8 mouse cellular contexts compared by ENCODE assay signal in genomic region chr5:64861471-64862199, GRCm38 (mm10). TPM values are rescaled to one million over a fixed set of nuclear protein-coding genes. Genes with fewer than 3 reads are reported as not detected.
DNase-seq lines count a peak whose midpoint lies in the region; ATAC-seq and TF ChIP-seq lines count a peak whose summit lies in the region.

No protein-coding gene starts in this region.

- H3K27ac ChIP-seq in hindbrain, embryonic 10.5 days: 0 out of 2 replicates have a peak overlapping the region, but pooled peaks have one; percentile 2
- no peak overlapping the region for H3K27ac ChIP-seq in hindbrain, embryonic 13.5 days
- H3K27ac ChIP-seq in forebrain, embryonic 16.5 days (ENCODE audit: low read length): peak overlapping the region; percentile 45
- H3K27ac ChIP-seq in lung, embryonic 15.5 days: peak overlapping the region; percentile 87

- no peaks in the 10 kb centered on the region for H3K36me3 ChIP-seq in hindbrain, embryonic 10.5 days
- no peaks in the 10 kb centered on the region for H3K36me3 ChIP-seq in hindbrain, embryonic 13.5 days
- H3K36me3 ChIP-seq in E14TG2a.4 (ENCODE audit: insufficient read depth, low read length): no peaks in the 10 kb centered on the region
- no peaks in the 10 kb centered on the region for H3K36me3 ChIP-seq in forebrain, embryonic 16.5 days (ENCODE audit: control insufficient read depth, insufficient read depth)
- no peaks in the 10 kb centered on the region for H3K36me3 ChIP-seq in lung, embryonic 15.5 days

- no peaks in the 10 kb centered on the region for H3K27me3 ChIP-seq in hindbrain, embryonic 10.5 days (ENCODE audit: insufficient read depth, poor library complexity, severe bottlenecking)
- no peaks in the 10 kb centered on the region for H3K27me3 ChIP-seq in hindbrain, embryonic 13.5 days
- no peaks in the 10 kb centered on the region for H3K27me3 ChIP-seq in E14TG2a.4 (ENCODE audit: insufficient read depth, low read length)
- no peaks in the 10 kb centered on the region for H3K27me3 ChIP-seq in forebrain, embryonic 16.5 days (replicated peaks; ENCODE audit: control insufficient read depth, insufficient read depth, low read length)
- H3K27me3 ChIP-seq in lung, embryonic 15.5 days: no peaks in the 10 kb centered on the region

- no peak overlapping the region for H3K9ac ChIP-seq in hindbrain, embryonic 13.5 days
- no peak overlapping the region for H3K9ac ChIP-seq in forebrain, embryonic 16.5 days (replicated peaks; ENCODE audit: low read depth, low read length)
- H3K9ac ChIP-seq in lung, embryonic 15.5 days: no peak overlapping the region

- no peak for TF ChIP-seq CTCF in E14TG2a.4 (conservative IDR thresholded peaks at IDR 0.05; ENCODE audit: low read length)

- H3K4me1 ChIP-seq in hindbrain, embryonic 10.5 days (replicated peaks): peaks cover 21% of the 10 kb centered on the region
- 0 out of 2 replicates have a peak, but pooled peaks cover 12% of the 10 kb centered on the region for H3K4me1 ChIP-seq in hindbrain, embryonic 13.5 days (replicated peaks)
- H3K4me1 ChIP-seq in E14TG2a.4 (replicated peaks; ENCODE audit: low read depth, low read length): peaks cover 64% of the 10 kb centered on the region
- peaks cover 23% of the 10 kb centered on the region for H3K4me1 ChIP-seq in forebrain, embryonic 16.5 days (replicated peaks; ENCODE audit: control insufficient read depth, insufficient read depth, low read length)
- peaks cover 46% of the 10 kb centered on the region for H3K4me1 ChIP-seq in lung, embryonic 15.5 days

- no peak overlapping the region for H3K4me3 ChIP-seq in hindbrain, embryonic 10.5 days
- H3K4me3 ChIP-seq in hindbrain, embryonic 13.5 days: no peak overlapping the region
- peak overlapping the region; percentile 53 for H3K4me3 ChIP-seq in E14TG2a.4 (replicated peaks; ENCODE audit: low read length)
- no peak overlapping the region for H3K4me3 ChIP-seq in forebrain, embryonic 16.5 days (replicated peaks; ENCODE audit: low read length)
- peak overlapping the region; percentile 5; the same call in 1 of the 2 replicates for H3K4me3 ChIP-seq in lung, embryonic 15.5 days

- no peak for DNase-seq in hindbrain, embryonic 10.5 days (ENCODE audit: low spot score)
- DNase-seq in kidney, adult 18-20 months: peak; percentile 85
- DNase-seq in urinary bladder, postnatal 25 days (ENCODE audit: low spot score): peak; percentile 31
- no peak for DNase-seq in embryo, embryonic 9.5 days (ENCODE audit: extremely low spot score)

- no peak overlapping the region for H3K4me2 ChIP-seq in hindbrain, embryonic 13.5 days
- peak overlapping the region; percentile 6; the same call in 1 of the 2 replicates for H3K4me2 ChIP-seq in forebrain, embryonic 16.5 days (ENCODE audit: low read length)
- peak overlapping the region; percentile 47 for H3K4me2 ChIP-seq in lung, embryonic 15.5 days

- 72% methylated on average over 17 of the region's 17 CpGs for WGBS in hindbrain, embryonic 10.5 days
- whole genome bisulfite sequencing in hindbrain, embryonic 13.5 days: 69% methylated on average over 17 of the region's 17 CpGs
- 57% methylated on average over 17 of the region's 17 CpGs for WGBS in forebrain, embryonic 16.5 days
- WGBS in lung, embryonic 15.5 days: 21% methylated on average over 17 of the region's 17 CpGs

- ATAC-seq in hindbrain, embryonic 13.5 days (ENCODE audit: low FRiP score): no peak; the same call in 1 of the 2 replicates
- ATAC-seq in forebrain, embryonic 16.5 days: peak; percentile 45
- ATAC-seq in lung, embryonic 15.5 days (ENCODE audit: borderline replicate concordance, extremely low read depth, low FRiP score, low TSS enrichment): peak; percentile 58; the same call in 1 of the 2 replicates

- H3K9me3 ChIP-seq in hindbrain, embryonic 10.5 days: 0 out of 2 replicates have a peak, but pooled peaks cover 3% of the 10 kb centered on the region
- 0 out of 2 replicates have a peak, but pooled peaks cover 2% of the 10 kb centered on the region for H3K9me3 ChIP-seq in hindbrain, embryonic 13.5 days
- H3K9me3 ChIP-seq in E14TG2a.4 (ENCODE audit: low read length): peaks cover 12% of the 10 kb centered on the region
- H3K9me3 ChIP-seq in forebrain, embryonic 16.5 days (ENCODE audit: control insufficient read depth, low read length): no peaks in the 10 kb centered on the region
- H3K9me3 ChIP-seq in lung, embryonic 15.5 days: no peaks in the 10 kb centered on the region

RNA-seq across cellular contexts. Expression of gene Klf3, which starts 58.4 kb away (rescaled TPM):
- polyA plus RNA-seq in hindbrain, embryonic 10.5 days (2016; fragmentation: Nextera tagmentation; extraction: Ambion mirVana): 57.1 and 58.7 TPM in 2 replicates
- polyA plus RNA-seq in hindbrain, embryonic 13.5 days (2015; fragmentation: Nextera tagmentation; extraction: Ambion mirVana): 24.7 and 26.2 TPM in 2 replicates
- polyA plus RNA-seq in forebrain, embryonic 16.5 days (2015; fragmentation: Nextera tagmentation; extraction: Ambion mirVana): 30.9 and 32.9 TPM in 2 replicates
- polyA plus RNA-seq in lung, embryonic 15.5 days (2015; fragmentation: Nextera tagmentation; extraction: Ambion mirVana): 67.2 and 68.7 TPM in 2 replicates

Comparison
In these comparisons a context has a peak if more than half of its experiments do, and no peak if none do; other contexts are left out.
1. DNase-seq: peak in kidney, adult 18-20 months (single experiment) and urinary bladder, postnatal 25 days (single experiment); none in hindbrain, embryonic 10.5 days (single experiment) and embryo, embryonic 9.5 days (single experiment).
2. H3K4me3 ChIP-seq: peak in E14TG2a.4 (single experiment) and lung, embryonic 15.5 days (single experiment); none in hindbrain, embryonic 10.5 days (single experiment), hindbrain, embryonic 13.5 days (single experiment) and forebrain, embryonic 16.5 days (single experiment).